Mouse (Mus musculus): ENCODE data around the gene Nufip2. TPM values are rescaled to one million over a fixed set of nuclear protein-coding genes. Genes with fewer than 3 reads are reported as not detected.
"Not testable (repeated sequence)": the region's sequence is repeated elsewhere in the genome, so short reads cannot be mapped to it uniquely, and the experiment has no call there.

The Nufip2 gene
- polyA plus RNA-seq, 1 experiment: 16.4 TPM

- DNase-seq (ENCODE audit: low spot score): no peak
Observed at GRCm38 (mm10) chr11:77709039-77709438, 23.1 kb downstream of the Nufip2 start.

GRCm38 (mm10) chr11:77713736-77714135 is 27.8 kb downstream of the Nufip2 start:
- no peak for DNase-seq (ENCODE audit: low spot score)

- no peak for DNase-seq (ENCODE audit: low spot score)
Observed at GRCm38 (mm10) chr11:77719055-77719454, 33.1 kb downstream of the Nufip2 start.

- no peak for DNase-seq (ENCODE audit: low spot score)
Observed at GRCm38 (mm10) chr11:77721389-77721788, 35.4 kb downstream of the Nufip2 start.

- DNase-seq (ENCODE audit: low spot score): no peak
Observed at GRCm38 (mm10) chr11:77724766-77725165, 38.8 kb downstream of the Nufip2 start.

- no peak for DNase-seq (ENCODE audit: low spot score)
Observed at GRCm38 (mm10) chr11:77725183-77725582, 39.2 kb downstream of the Nufip2 start, which contains the start of gene Cryba1. Gene Cryba1, minus strand, starts transcription at chr11:77725283.

GRCm38 (mm10) chr11:77728587-77728986 is 42.6 kb downstream of the Nufip2 start:
- DNase-seq (ENCODE audit: low spot score): no peak

GRCm38 (mm10) chr11:77737289-77737688 is 51.3 kb downstream of the Nufip2 start:
- DNase-seq (ENCODE audit: low spot score): peak; percentile 56

GRCm38 (mm10) chr11:77738555-77738954 is 52.6 kb downstream of the Nufip2 start:
- no peak for DNase-seq (ENCODE audit: low spot score)

GRCm38 (mm10) chr11:77743966-77744365 is 58.0 kb downstream of the Nufip2 start:
- peak; percentile 28 for DNase-seq (ENCODE audit: low spot score)

GRCm38 (mm10) chr11:77746652-77747051 is 60.7 kb downstream of the Nufip2 start:
- no peak for DNase-seq (ENCODE audit: low spot score)

GRCm38 (mm10) chr11:77747103-77747502 is 61.1 kb downstream of the Nufip2 start:
- not testable (repeated sequence) for DNase-seq (ENCODE audit: low spot score)

- no peak for DNase-seq (ENCODE audit: low spot score)
Observed at GRCm38 (mm10) chr11:77748996-77749395, 63.0 kb downstream of the Nufip2 start.

GRCm38 (mm10) chr11:77752525-77752924 is 66.6 kb downstream of the Nufip2 start:
- DNase-seq (ENCODE audit: low spot score): no peak

- DNase-seq (ENCODE audit: low spot score): no peak
Observed at GRCm38 (mm10) chr11:77753469-77753868, 67.5 kb downstream of the Nufip2 start.

GRCm38 (mm10) chr11:77760031-77760430 is 74.1 kb downstream of the Nufip2 start:
- no peak for DNase-seq (ENCODE audit: low spot score)

GRCm38 (mm10) chr11:77762783-77763672 is 77.1 kb downstream of the Nufip2 start, which contains the start of gene Myo18a:
Gene Myo18a, plus strand, starts transcription at chr11:77763246.
- DNase-seq (ENCODE audit: low spot score): peak; percentile 92

GRCm38 (mm10) chr11:77763673-77764340 is 77.9 kb downstream of the Nufip2 start:
- peak; percentile 58 for DNase-seq (ENCODE audit: low spot score)

- DNase-seq (ENCODE audit: low spot score): no peak
Observed at GRCm38 (mm10) chr11:77764694-77765458, 78.9 kb downstream of the Nufip2 start.

GRCm38 (mm10) chr11:77765459-77765777 is 79.5 kb downstream of the Nufip2 start:
- DNase-seq (ENCODE audit: low spot score): no peak

GRCm38 (mm10) chr11:77766351-77767001 is 80.5 kb downstream of the Nufip2 start:
- peak; percentile 50 for DNase-seq (ENCODE audit: low spot score)

GRCm38 (mm10) chr11:77769496-77769895 is 83.5 kb downstream of the Nufip2 start:
- DNase-seq (ENCODE audit: low spot score): no peak

Data from urinary bladder, adult 2 months (tissue).